Mouse (Mus musculus): ENCODE data around the gene Slc25a43. TPM values are rescaled to one million over a fixed set of nuclear protein-coding genes. Genes with fewer than 3 reads are reported as not detected.
"Not testable (repeated sequence)": the region's sequence is repeated elsewhere in the genome, so short reads cannot be mapped to it uniquely, and the experiment has no call there.

The Slc25a43 gene
- polyA plus RNA-seq, 1 experiment from 2014 or later = 1.4 TPM

DNA sequence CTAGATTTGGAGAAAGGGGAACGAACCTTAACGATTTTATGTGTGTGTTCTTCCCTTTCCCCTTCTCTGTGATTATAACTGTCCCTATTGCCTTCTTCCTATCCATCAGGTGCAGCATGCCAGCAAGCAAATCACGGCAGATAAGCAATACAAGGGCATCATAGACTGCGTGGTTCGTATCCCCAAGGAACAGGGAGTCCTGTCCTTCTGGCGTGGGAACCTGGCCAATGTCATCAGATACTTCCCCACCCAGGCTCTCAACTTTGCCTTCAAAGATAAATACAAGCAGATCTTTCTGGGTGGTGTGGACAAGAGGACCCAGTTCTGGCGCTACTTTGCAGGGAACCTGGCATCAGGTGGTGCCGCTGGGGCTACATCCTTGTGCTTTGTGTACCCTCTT is 53.3 kb downstream of the Slc25a43 start:
- not testable (repeated sequence) for ATAC-seq (ENCODE audit: insufficient read depth, low FRiP score, low TSS enrichment); H3K36me3 ChIP-seq (ENCODE audit: control insufficient read depth, insufficient read depth, low read length); H3K4me1 ChIP-seq (ENCODE audit: control insufficient read depth, insufficient read depth, low read length); H3K27ac ChIP-seq (ENCODE audit: low read depth, low read length); DNase-seq (ENCODE audit: low spot score); H3K9me3 ChIP-seq (ENCODE audit: control insufficient read depth, low read length); H3K27me3 ChIP-seq (ENCODE audit: control insufficient read depth, insufficient read depth, low read length)
- Histone ChIP-seq H3K4me3 (ENCODE audit: low read depth, low read length) (peak overlapping the region; percentile 64), H3K4me2 (ENCODE audit: low read depth) (peak overlapping the region; percentile 48), H3K9ac (ENCODE audit: low read length) (peak overlapping the region; percentile 81)
- 82% methylated on average over 8 of the region's 8 CpGs for WGBS

DNA sequence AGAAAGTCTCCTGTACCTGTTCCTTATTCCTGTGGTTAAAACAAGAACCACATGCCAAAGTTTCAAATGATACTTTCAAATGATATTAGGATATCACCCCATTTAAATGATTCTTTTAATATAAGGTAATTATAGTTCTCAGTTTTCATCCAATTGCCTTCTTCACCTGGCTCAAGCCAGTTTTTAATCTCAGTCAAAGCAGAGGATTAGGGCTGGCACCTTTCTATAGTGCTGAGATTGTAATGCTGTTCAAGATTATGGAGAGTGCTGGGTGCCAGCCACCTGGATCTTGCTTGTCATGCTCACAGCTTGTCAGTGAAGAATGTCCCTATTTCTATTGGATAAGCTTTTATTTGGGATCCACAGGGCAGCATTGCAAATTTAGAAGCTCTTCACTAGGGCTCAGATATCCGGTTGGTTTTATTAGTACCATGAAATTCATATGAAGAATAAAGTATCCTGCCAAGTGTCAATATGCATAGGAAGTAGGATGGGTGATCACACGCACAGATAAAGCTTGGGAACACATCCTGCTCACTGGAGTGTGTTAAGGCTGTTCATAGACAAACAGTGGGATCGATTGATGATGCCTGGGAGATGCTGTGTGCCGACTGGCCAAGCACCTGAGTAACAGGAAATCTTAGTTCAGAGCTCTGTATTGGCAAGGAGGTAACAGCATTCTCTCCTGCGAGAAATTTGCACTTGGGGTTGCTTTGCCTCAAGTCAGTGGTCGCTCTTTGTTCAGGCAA is 55.8 kb downstream of the Slc25a43 start:
- Histone ChIP-seq H3K36me3 (ENCODE audit: control insufficient read depth, insufficient read depth, low read length) (no peaks in the 10 kb centered on the region), H3K4me2 (ENCODE audit: low read depth) (no peak overlapping the region)
- WGBS = 55% methylated on average over 6 of the region's 6 CpGs

DNA sequence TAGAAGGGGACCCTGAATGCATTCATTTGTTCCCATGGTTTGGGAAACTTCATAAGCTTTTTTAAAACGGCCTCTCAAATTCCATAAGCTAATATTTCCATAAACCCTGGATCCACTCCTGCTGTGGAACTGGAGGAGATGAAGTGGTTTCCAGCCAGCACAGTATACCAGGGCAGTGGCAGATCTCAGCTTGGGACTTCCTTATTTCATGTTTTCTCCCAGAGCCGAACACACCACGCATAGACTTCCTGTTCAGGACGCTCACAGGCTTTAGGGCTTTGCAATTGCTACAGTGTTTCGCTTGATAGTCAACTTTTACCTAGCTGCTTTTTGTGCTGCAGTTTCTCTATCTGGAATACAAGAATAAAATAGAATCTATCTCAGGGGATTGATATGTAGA is 59.7 kb downstream of the Slc25a43 start:
- Histone ChIP-seq H3K36me3 (ENCODE audit: control insufficient read depth, insufficient read depth, low read length) (no peaks in the 10 kb centered on the region), H3K27me3 (ENCODE audit: control insufficient read depth, insufficient read depth, low read length) (no peaks in the 10 kb centered on the region), H3K9me3 (ENCODE audit: control insufficient read depth, low read length) (no peaks in the 10 kb centered on the region), H3K4me1 (ENCODE audit: control insufficient read depth, insufficient read depth, low read length) (no peaks in the 10 kb centered on the region), H3K4me2 (ENCODE audit: low read depth) (no peak overlapping the region), H3K9ac (ENCODE audit: low read length) (no peak overlapping the region), H3K4me3 (ENCODE audit: low read depth, low read length) (no peak overlapping the region), H3K27ac (ENCODE audit: low read depth, low read length) (no peak overlapping the region)
- ATAC-seq (ENCODE audit: insufficient read depth, low FRiP score, low TSS enrichment) (no peak), DNase-seq (ENCODE audit: low spot score) (no peak)
- 87% methylated on average over 5 of the region's 5 CpGs for WGBS

More for the DNA sequence above, 55.8 kb downstream of the Slc25a43 start:
- ATAC-seq (ENCODE audit: insufficient read depth, low FRiP score, low TSS enrichment) (no peak), DNase-seq (ENCODE audit: low spot score) (no peak)
- H3K9me3 ChIP-seq (ENCODE audit: control insufficient read depth, low read length) = no peaks in the 10 kb centered on the region
- no peak overlapping the region for H3K4me3 ChIP-seq (ENCODE audit: low read depth, low read length)
- no peak overlapping the region for H3K9ac ChIP-seq (ENCODE audit: low read length)
- H3K27me3 ChIP-seq (ENCODE audit: control insufficient read depth, insufficient read depth, low read length) = no peaks in the 10 kb centered on the region
- no peaks in the 10 kb centered on the region for H3K4me1 ChIP-seq (ENCODE audit: control insufficient read depth, insufficient read depth, low read length)
- H3K27ac ChIP-seq (ENCODE audit: low read depth, low read length) = no peak overlapping the region

DNA sequence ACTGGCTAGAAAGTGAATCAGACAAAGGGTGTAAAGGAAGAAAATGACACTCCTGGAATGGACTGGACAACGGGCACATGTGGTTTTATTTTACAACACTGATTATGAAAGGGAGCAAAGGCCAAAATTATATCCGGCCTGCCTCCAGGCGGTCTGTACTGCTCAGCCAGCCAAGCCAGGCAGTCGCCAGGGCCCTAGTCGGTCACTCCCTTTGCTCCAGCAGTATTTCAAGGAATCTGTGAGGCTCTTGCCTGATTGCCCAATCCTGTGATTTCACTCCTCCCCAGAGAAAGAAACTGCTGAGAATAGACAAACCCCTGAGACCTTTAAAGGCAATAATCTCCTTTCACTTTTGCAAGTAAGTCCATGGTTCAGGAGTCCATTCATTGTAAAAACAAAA is 60.7 kb downstream of the Slc25a43 start:
- H3K4me2 ChIP-seq (ENCODE audit: low read depth) = no peak overlapping the region
- WGBS = 80% methylated on average over 5 of the region's 5 CpGs
- no peaks in the 10 kb centered on the region for H3K27me3 ChIP-seq (ENCODE audit: control insufficient read depth, insufficient read depth, low read length)
- no peaks in the 10 kb centered on the region for H3K9me3 ChIP-seq (ENCODE audit: control insufficient read depth, low read length)
- H3K4me3 ChIP-seq (ENCODE audit: low read depth, low read length) = no peak overlapping the region
- H3K4me1 ChIP-seq (ENCODE audit: control insufficient read depth, insufficient read depth, low read length) = no peaks in the 10 kb centered on the region
- H3K27ac ChIP-seq (ENCODE audit: low read depth, low read length) = no peak overlapping the region
- ATAC-seq (ENCODE audit: insufficient read depth, low FRiP score, low TSS enrichment) = no peak
- no peak for DNase-seq (ENCODE audit: low spot score)
- no peaks in the 10 kb centered on the region for H3K36me3 ChIP-seq (ENCODE audit: control insufficient read depth, insufficient read depth, low read length)
- H3K9ac ChIP-seq (ENCODE audit: low read length) = no peak overlapping the region

DNA sequence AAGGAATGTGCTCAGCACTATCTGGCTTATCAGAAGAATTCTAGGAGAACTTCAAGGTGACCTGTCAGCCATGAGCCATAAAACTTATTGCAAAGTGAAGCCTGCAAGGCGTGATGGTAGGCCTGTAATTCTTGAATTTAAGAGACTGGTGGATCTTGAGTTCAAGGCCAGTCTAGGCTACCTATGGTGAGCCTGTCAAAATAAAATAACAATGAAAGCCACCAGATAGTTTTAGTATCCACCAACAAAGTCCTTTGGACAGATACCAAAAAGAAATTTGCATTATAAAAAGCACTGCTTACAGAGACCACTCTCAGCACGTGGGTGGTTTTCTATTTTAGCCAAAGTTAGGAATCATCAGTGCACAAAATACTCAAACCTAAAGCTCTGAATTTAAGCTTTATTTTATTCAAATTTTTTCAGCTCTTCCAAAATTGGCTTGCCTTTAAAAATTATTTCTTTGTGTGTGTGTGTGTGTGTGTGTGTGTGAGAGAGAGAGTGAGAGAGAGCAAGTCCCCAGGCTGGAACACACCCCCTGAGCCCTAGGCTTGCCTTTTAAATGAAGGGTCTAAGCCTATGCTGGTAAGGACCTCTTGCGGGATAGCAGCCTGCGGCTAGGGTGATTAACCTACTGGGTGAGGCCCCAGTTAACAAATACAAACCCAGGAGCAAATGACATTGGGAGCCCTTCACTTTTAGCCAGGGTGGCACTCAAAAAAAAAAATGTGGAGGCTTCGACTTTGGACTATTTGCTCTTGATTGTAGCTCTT is 62.2 kb downstream of the Slc25a43 start:
- no peaks in the 10 kb centered on the region for H3K27me3 ChIP-seq (ENCODE audit: control insufficient read depth, insufficient read depth, low read length)
- DNase-seq (ENCODE audit: low spot score) (no peak), ATAC-seq (ENCODE audit: insufficient read depth, low FRiP score, low TSS enrichment) (no peak)
- WGBS = 58% methylated on average over 5 of the region's 5 CpGs
- no peaks in the 10 kb centered on the region for H3K9me3 ChIP-seq (ENCODE audit: control insufficient read depth, low read length)
- no peak overlapping the region for H3K27ac ChIP-seq (ENCODE audit: low read depth, low read length)
- no peak overlapping the region for H3K4me3 ChIP-seq (ENCODE audit: low read depth, low read length)
- H3K9ac ChIP-seq (ENCODE audit: low read length) = no peak overlapping the region
- H3K36me3 ChIP-seq (ENCODE audit: control insufficient read depth, insufficient read depth, low read length) = no peaks in the 10 kb centered on the region
- H3K4me2 ChIP-seq (ENCODE audit: low read depth) = no peak overlapping the region
- no peaks in the 10 kb centered on the region for H3K4me1 ChIP-seq (ENCODE audit: control insufficient read depth, insufficient read depth, low read length)

DNA sequence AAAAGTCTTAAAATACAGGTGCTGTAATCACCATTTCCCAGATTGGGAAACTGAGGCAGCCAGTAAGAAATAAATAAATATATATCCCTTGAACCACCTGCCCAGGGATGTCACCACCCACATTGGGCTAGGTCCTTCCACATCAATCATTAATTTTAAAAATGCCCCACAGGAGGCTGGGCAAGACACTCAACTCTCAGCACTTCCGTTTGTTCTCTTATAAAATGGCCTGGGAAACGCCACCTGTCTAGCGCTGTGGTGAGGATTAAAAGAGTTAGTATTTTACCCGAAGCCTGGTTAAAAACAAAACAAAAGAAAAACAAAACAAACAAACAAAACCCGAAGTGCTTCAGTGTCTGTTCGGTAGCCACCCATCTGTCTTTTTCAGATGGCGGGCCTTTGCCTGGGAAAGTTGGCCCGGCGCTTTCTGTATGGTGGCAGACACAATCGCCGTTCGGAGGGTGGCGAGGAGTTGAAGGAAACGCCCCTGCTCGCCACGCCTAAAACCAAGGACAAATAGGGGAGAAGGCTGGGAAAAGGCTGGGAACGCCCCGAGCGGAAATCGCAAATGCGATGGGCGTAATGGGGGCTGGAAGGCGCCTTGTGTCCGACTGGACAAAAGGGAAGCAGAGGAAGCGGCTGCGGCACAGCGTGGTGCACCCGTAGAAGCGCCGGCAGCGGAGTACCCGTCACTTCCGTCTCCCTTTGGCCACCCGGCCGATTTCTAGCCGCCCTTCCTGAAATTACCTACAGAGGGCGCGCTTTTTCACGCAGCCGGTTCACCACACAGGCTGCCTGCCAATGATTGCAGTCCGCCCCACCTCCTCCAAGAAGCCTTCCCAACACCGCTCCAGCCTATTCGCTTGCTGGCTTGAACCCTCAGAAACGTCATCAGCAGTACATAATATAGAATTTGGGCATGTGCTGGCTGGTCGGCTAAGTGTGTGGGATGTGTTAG is 64.2 kb downstream of the Slc25a43 start:
- H3K36me3 ChIP-seq (ENCODE audit: control insufficient read depth, insufficient read depth, low read length) = no peaks in the 10 kb centered on the region
- no peaks in the 10 kb centered on the region for H3K9me3 ChIP-seq (ENCODE audit: control insufficient read depth, low read length)
- H3K4me2 ChIP-seq (ENCODE audit: low read depth) = peak overlapping the region; percentile 43
- H3K27ac ChIP-seq (ENCODE audit: low read depth, low read length) = peak overlapping the region; percentile 67
- H3K27me3 ChIP-seq (ENCODE audit: control insufficient read depth, insufficient read depth, low read length) = no peaks in the 10 kb centered on the region
- DNase-seq (ENCODE audit: low spot score) (peak; percentile 88), ATAC-seq (ENCODE audit: insufficient read depth, low FRiP score, low TSS enrichment) (peak; percentile 87)
- WGBS = 15% methylated on average over 45 of the region's 45 CpGs
- H3K9ac ChIP-seq (ENCODE audit: low read length) = 0 out of 2 replicates have a peak overlapping the region, but pooled peaks have one; percentile 41
- H3K4me3 ChIP-seq (ENCODE audit: low read depth, low read length) = peak overlapping the region; percentile 21; the same call in 1 of the 2 replicates
- no peaks in the 10 kb centered on the region for H3K4me1 ChIP-seq (ENCODE audit: control insufficient read depth, insufficient read depth, low read length)

DNA sequence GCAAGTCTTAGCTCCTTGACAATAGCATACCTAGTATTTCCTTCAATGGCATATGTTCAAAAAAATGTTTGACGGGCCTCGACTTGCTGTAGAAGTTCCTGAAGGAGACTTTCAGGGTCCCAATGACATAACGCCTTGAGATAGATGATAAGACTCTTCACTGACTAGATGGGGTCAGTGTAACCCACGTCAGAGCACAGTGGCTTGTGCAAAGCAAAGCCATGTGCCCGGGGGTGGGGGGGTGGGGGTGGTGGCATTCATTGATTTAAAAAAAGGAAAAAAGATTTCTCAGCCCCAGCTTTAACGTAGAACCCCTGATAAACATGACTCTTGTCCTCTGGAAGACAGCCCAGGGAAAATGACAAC is 64.8 kb downstream of the Slc25a43 start:
- H3K9me3 ChIP-seq (ENCODE audit: control insufficient read depth, low read length) = no peaks in the 10 kb centered on the region
- H3K4me1 ChIP-seq (ENCODE audit: control insufficient read depth, insufficient read depth, low read length) = no peaks in the 10 kb centered on the region
- H3K27ac ChIP-seq (ENCODE audit: low read depth, low read length) = no peak overlapping the region
- 76% methylated on average over 6 of the region's 6 CpGs for WGBS
- no peaks in the 10 kb centered on the region for H3K36me3 ChIP-seq (ENCODE audit: control insufficient read depth, insufficient read depth, low read length)
- peak; percentile 29; the same call in 1 of the 2 replicates for ATAC-seq (ENCODE audit: insufficient read depth, low FRiP score, low TSS enrichment)
- no peak overlapping the region for H3K9ac ChIP-seq (ENCODE audit: low read length)
- H3K4me3 ChIP-seq (ENCODE audit: low read depth, low read length) = peak overlapping the region; percentile 21; the same call in 1 of the 2 replicates
- H3K4me2 ChIP-seq (ENCODE audit: low read depth) = peak overlapping the region; percentile 14; the same call in 1 of the 2 replicates
- no peaks in the 10 kb centered on the region for H3K27me3 ChIP-seq (ENCODE audit: control insufficient read depth, insufficient read depth, low read length)
- no peak for DNase-seq (ENCODE audit: low spot score)

DNA sequence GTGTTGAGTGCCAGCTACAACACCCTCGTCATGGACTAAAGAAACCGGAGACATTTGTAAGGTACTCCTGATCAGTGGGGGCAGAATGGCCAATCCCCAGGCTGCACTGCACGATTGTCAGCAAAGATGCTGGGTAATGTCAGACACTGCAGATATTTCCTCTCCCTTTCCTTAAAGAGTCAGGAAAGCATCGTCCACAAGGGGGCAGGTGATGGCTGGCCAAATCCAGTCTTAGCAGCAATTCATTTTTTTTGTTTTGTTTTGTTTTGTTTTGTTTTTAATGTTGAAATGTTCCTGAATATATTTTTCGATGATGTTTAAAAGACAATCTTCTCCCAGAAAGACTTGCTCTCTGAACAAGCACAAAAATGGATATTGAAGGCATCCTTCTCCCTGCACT is 67.9 kb downstream of the Slc25a43 start:
- 55% methylated on average over 5 of the region's 5 CpGs for WGBS
- no peaks in the 10 kb centered on the region for H3K36me3 ChIP-seq (ENCODE audit: control insufficient read depth, insufficient read depth, low read length)
- no peak overlapping the region for H3K9ac ChIP-seq (ENCODE audit: low read length)
- H3K27me3 ChIP-seq (ENCODE audit: control insufficient read depth, insufficient read depth, low read length) = no peaks in the 10 kb centered on the region
- DNase-seq (ENCODE audit: low spot score) (no peak), ATAC-seq (ENCODE audit: insufficient read depth, low FRiP score, low TSS enrichment) (no peak)
- H3K4me2 ChIP-seq (ENCODE audit: low read depth) = no peak overlapping the region
- H3K4me3 ChIP-seq (ENCODE audit: low read depth, low read length) = no peak overlapping the region
- no peaks in the 10 kb centered on the region for H3K4me1 ChIP-seq (ENCODE audit: control insufficient read depth, insufficient read depth, low read length)
- no peak overlapping the region for H3K27ac ChIP-seq (ENCODE audit: low read depth, low read length)
- H3K9me3 ChIP-seq (ENCODE audit: control insufficient read depth, low read length) = no peaks in the 10 kb centered on the region

Data from neural tube, embryonic 11.5 days (tissue).